Mouse (Mus musculus): ENCODE data around the gene Adamts16.
"Not testable (repeated sequence)": the region's sequence is repeated elsewhere in the genome, so short reads cannot be mapped to it uniquely, and the experiment has no call there.

Gene Adamts16

GRCm38 (mm10) chr13:70841421-70841904 lies at the start of gene Adamts16:
Gene Adamts16 (minus strand): TSS chr13:70841811.
- DNase-seq (ENCODE audit: low spot score in 2 of 2): no peak

DNA sequence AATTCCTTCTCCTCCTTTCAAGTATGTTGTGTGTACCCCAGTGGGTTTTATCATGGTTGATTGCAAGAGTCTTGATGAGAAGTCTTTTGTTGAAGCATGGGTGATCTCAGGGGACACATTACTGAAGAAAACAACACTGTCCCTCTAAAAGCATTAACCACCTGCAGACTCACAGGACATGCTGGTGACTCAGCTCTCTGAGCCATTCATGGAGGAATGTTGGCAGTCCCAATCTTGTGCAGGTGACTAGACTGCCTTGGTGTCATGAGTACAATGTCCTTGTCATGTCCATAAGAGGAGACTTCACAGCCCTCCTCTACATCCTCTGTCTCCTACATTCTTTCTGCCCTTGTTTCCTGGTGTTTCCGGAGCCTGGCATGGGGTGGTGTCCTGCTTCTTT lies 45.5 kb upstream of the Adamts16 start:
- DNase-seq (ENCODE audit: low spot score in 2 of 2): no peak

- no peak for DNase-seq (ENCODE audit: low spot score in 2 of 2)
Measured at GRCm38 (mm10) chr13:70885006-70885405, 43.4 kb upstream of the Adamts16 start.

GRCm38 (mm10) chr13:70883891-70884890 lies 42.6 kb upstream of the Adamts16 start:
- no peak for DNase-seq (ENCODE audit: low spot score in 2 of 2)

- not testable (repeated sequence) for DNase-seq (ENCODE audit: low spot score in 2 of 2)
Measured at GRCm38 (mm10) chr13:70879971-70880370, 38.4 kb upstream of the Adamts16 start.

DNA sequence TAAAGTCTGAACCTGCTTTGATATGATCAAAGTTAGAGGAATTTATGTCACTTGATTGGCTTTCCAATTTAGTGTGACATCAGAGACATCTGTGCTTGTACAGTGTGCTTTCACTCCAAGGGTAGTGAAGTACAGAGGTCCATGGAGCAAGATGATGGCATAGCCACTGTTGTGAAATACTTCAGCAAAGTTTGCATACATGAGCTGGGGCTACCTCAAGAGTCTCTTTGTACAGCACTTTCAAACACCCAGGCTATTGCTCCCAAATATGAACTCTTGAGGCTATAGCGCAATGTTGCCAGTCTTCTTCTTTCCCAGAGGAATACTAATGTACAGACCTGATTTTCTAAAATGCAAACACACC lies 35.9 kb upstream of the Adamts16 start:
- DNase-seq (ENCODE audit: low spot score in 2 of 2): no peak

- DNase-seq (ENCODE audit: low spot score in 2 of 2): no peak
Measured at GRCm38 (mm10) chr13:70876648-70877549, 35.3 kb upstream of the Adamts16 start.

DNA sequence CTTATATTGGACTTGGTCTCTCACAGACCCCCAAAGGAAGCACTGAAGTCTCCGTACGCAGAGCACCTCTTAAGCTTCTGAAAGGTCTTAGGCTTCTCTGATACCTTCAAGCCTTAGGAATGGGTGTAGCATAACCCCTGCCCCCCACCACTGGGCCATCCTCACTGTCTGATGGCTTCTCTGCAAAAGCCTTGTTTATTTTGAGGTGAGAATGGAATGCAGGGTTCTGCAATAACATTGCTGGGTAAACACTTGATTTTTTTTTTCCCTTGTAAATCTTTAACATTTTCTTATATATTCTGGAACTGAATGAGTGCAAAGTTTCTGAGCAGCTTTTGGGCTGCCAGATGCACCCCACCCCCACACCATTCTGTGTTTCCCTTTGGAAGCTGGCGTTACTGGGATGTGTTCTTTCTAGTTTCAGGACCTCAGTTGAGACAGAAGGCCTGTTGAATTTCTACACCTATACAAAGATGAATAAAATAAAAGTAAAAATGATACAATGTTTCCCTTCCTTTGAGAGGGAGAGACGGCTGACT lies 33.9 kb upstream of the Adamts16 start:
- no peak for DNase-seq (ENCODE audit: low spot score in 2 of 2)

GRCm38 (mm10) chr13:70874741-70875140 lies 33.1 kb upstream of the Adamts16 start:
- DNase-seq (ENCODE audit: low spot score in 2 of 2): no peak

GRCm38 (mm10) chr13:70873851-70874250 lies 32.2 kb upstream of the Adamts16 start:
- DNase-seq (ENCODE audit: low spot score in 2 of 2): not testable (repeated sequence)

GRCm38 (mm10) chr13:70871049-70871448 lies 29.4 kb upstream of the Adamts16 start:
- no peak for DNase-seq (ENCODE audit: low spot score in 2 of 2)

DNA sequence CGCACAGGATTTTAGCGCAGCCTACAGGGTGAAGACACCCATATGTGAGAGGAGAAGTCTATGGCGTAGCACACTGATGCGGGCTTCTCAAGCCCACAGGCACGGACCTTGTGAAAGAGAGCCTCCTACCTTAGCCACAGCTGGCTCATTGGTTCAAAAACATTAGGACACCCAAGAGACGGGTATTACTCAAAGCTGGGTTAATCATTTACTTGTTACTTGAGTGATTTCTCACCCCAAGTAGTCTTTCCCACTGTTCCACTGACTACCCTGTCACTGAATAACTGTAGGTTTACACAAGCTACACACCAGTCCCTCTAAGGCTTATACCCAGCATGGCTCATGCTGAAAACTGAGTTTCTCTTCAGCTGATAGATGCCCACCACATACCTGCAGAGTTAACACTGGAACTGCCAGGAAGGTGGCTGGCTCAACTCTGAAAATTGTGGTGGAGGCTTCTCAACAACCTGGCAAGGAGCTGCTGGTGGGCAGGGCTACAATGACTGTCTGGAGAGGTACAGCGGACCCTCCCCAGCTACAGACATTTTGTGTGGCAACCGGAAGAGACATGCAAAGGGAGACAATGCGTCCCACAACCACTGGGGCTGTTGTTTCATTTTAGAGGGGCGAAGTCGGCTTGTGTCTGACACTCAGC lies 25.5 kb upstream of the Adamts16 start:
- DNase-seq (ENCODE audit: low spot score in 2 of 2): no peak

- no peak for DNase-seq (ENCODE audit: low spot score in 2 of 2)
Measured at GRCm38 (mm10) chr13:70865867-70866266, 24.3 kb upstream of the Adamts16 start.

DNA sequence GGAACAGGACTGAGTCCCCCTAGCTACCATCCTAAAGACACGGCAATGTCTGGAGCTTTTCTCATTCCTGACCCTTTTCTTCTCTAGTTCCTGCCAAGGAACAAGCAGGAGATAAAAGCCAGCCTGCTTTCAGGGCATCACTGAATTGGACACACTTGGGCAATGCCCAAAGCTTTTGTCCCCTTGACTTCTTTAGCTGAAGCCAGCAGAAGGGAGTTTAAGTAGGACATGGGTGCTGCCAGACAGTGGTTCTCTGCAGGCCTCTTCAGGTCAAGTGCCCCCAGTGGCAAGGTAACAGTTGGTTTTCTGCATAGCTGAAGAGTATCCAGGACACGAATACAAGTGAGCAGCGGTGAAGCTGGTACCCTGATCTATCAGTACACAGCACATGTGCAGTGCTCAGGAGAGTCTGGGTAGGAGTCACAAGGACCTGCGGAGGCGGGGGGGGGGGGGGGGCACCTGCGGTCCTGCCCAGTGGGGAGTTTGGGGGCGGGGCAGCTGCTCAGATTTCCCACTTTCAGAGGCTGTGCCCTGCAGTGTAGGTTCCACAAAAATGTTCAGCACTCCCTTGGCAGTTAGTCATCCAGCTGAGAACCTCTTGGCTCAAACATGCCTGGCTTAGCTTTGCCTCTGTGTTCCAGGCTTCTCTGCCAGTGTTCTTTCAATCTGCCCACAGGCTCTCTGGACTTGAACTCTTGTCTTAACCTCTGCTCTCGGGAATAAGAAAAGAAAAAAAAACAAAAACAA lies 20.7 kb upstream of the Adamts16 start:
- no peak for DNase-seq (ENCODE audit: low spot score in 2 of 2)

- no peak for DNase-seq (ENCODE audit: low spot score in 2 of 2)
Measured at GRCm38 (mm10) chr13:70853601-70854000, 12.0 kb upstream of the Adamts16 start.

DNA sequence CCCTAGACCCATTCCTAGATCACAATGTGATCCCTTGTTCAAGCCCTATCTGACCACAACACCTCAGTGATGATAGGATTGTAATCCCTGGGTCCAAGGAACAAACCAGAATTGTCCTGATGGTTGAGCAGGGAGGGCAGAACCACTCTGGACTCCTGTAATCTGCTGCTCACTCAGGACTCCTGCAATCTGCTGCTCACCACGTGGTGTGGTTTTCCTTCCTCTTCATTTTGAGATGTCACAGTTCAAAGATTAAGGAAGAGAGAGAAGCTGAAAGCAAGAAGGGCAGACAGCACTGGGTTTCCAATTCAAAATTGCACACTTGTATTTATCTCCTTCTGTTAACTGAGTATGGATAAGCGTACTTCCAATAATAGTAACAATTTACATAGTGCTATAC lies 5.3 kb upstream of the Adamts16 start:
- DNase-seq (ENCODE audit: low spot score in 2 of 2): no peak

- DNase-seq (ENCODE audit: low spot score in 2 of 2): no peak
Measured at GRCm38 (mm10) chr13:70845526-70845925, 3.9 kb upstream of the Adamts16 start.

GRCm38 (mm10) chr13:70842126-70842525 lies 515 bp upstream of the Adamts16 start:
- DNase-seq (ENCODE audit: low spot score in 2 of 2): no peak

DNA sequence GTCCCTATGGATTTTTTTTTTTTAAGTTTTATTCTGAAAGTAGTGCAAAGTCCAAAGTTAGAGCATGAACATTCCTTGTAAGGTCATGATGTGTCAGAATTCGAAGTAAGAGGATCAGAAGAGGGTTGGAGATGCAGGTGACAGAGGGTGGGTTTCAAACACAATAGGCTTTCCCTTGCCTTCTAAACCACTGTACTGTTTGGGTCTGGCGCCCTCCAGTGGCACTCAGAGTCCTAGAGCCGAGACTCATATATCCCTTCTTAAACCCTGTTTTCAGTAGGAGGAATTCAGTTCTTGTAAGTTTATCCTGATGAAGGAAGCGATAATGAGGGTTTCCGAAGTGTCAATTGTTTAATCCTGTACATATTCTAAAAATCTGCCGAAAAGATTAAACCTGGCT lies 1.4 kb downstream of the Adamts16 start:
- peak in 1 of 2 experiments; percentile 46 for DNase-seq (ENCODE audit: low spot score in 2 of 2)

GRCm38 (mm10) chr13:70837571-70837970 lies 4.0 kb downstream of the Adamts16 start:
- DNase-seq (ENCODE audit: low spot score in 2 of 2): no peak

- no peak for DNase-seq (ENCODE audit: low spot score in 2 of 2)
Measured at GRCm38 (mm10) chr13:70836246-70836645, 5.4 kb downstream of the Adamts16 start.
